8 mouse cellular contexts compared by ENCODE assay signal in genomic region chr11:114829499-114830432, GRCm38 (mm10). TPM values are rescaled to one million over a fixed set of nuclear protein-coding genes. Genes with fewer than 3 reads are reported as not detected.
DNase-seq lines count a peak whose midpoint lies in the region; ATAC-seq and TF ChIP-seq lines count a peak whose summit lies in the region.

No protein-coding gene starts in this region.

- H3K9me3 ChIP-seq in E14TG2a.4 (ENCODE audit: low read length) = no peaks in the 10 kb centered on the region
- no peaks in the 10 kb centered on the region for H3K9me3 ChIP-seq in forebrain, postnatal 0 days (ENCODE audit: low read length)
- no peaks in the 10 kb centered on the region for H3K9me3 ChIP-seq in hindbrain, embryonic 11.5 days (ENCODE audit: control insufficient read depth, low read length)
- no peaks in the 10 kb centered on the region for H3K9me3 ChIP-seq in limb, embryonic 15.5 days
- no peaks in the 10 kb centered on the region for H3K9me3 ChIP-seq in midbrain, embryonic 14.5 days (ENCODE audit: control insufficient read depth, low read length)

- peak; percentile 48; the same call in 1 of the 2 replicates for ATAC-seq in forebrain, postnatal 0 days
- ATAC-seq in hindbrain, embryonic 11.5 days (ENCODE audit: low FRiP score) = peak; percentile 64
- peak; percentile 82 for ATAC-seq in limb, embryonic 15.5 days (ENCODE audit: insufficient number of reproducible peaks, low FRiP score, low TSS enrichment, low read depth)
- ATAC-seq in midbrain, embryonic 14.5 days (ENCODE audit: low FRiP score, low TSS enrichment) = no peak

- no peak overlapping the region for H3K27ac ChIP-seq in forebrain, postnatal 0 days (ENCODE audit: low read depth, low read length)
- peak overlapping the region; percentile 19; the same call in 1 of the 2 replicates for H3K27ac ChIP-seq in hindbrain, embryonic 11.5 days (ENCODE audit: low read depth, low read length)
- H3K27ac ChIP-seq in limb, embryonic 15.5 days = peak overlapping the region; percentile 84
- H3K27ac ChIP-seq in midbrain, embryonic 14.5 days (replicated peaks; ENCODE audit: low read depth, low read length) = no peak overlapping the region

- no peaks in the 10 kb centered on the region for H3K36me3 ChIP-seq in E14TG2a.4 (ENCODE audit: insufficient read depth, low read length)
- H3K36me3 ChIP-seq in forebrain, postnatal 0 days (ENCODE audit: insufficient read depth) = no peaks in the 10 kb centered on the region
- H3K36me3 ChIP-seq in hindbrain, embryonic 11.5 days (ENCODE audit: control insufficient read depth, insufficient read depth, low read length) = no peaks in the 10 kb centered on the region
- H3K36me3 ChIP-seq in limb, embryonic 15.5 days = no peaks in the 10 kb centered on the region
- H3K36me3 ChIP-seq in midbrain, embryonic 14.5 days (ENCODE audit: control insufficient read depth, insufficient read depth, low read length) = no peaks in the 10 kb centered on the region

- H3K4me3 ChIP-seq in E14TG2a.4 (replicated peaks; ENCODE audit: low read length) = peak overlapping the region; percentile 81
- H3K4me3 ChIP-seq in forebrain, postnatal 0 days (ENCODE audit: low read depth, low read length) = no peak overlapping the region
- H3K4me3 ChIP-seq in hindbrain, embryonic 11.5 days (ENCODE audit: low read depth, low read length) = peak overlapping the region; percentile 15; the same call in 1 of the 2 replicates
- H3K4me3 ChIP-seq in limb, embryonic 15.5 days = peak overlapping the region; percentile 30
- peak overlapping the region; percentile 5; the same call in 1 of the 2 replicates for H3K4me3 ChIP-seq in midbrain, embryonic 14.5 days (replicated peaks; ENCODE audit: low read depth, low read length)

- peaks cover 47% of the 10 kb centered on the region for H3K4me1 ChIP-seq in E14TG2a.4 (replicated peaks; ENCODE audit: low read depth, low read length)
- peaks cover 9% of the 10 kb centered on the region; the same call in 1 of the 2 replicates for H3K4me1 ChIP-seq in forebrain, postnatal 0 days (ENCODE audit: insufficient read depth)
- H3K4me1 ChIP-seq in hindbrain, embryonic 11.5 days (replicated peaks; ENCODE audit: control insufficient read depth, insufficient read depth, low read length) = peaks cover 7% of the 10 kb centered on the region
- peaks cover 26% of the 10 kb centered on the region for H3K4me1 ChIP-seq in limb, embryonic 15.5 days
- peaks cover 8% of the 10 kb centered on the region for H3K4me1 ChIP-seq in midbrain, embryonic 14.5 days (ENCODE audit: control insufficient read depth, insufficient read depth, low read length)

- TF ChIP-seq CTCF in E14TG2a.4 (conservative IDR thresholded peaks at IDR 0.05; ENCODE audit: low read length) = no peak
- TF ChIP-seq CTCF in forebrain, postnatal 0 days (IDR thresholded peaks at IDR 0.05; ENCODE audit: low read depth) = no peak

- H3K9ac ChIP-seq in forebrain, postnatal 0 days = 0 out of 2 replicates have a peak overlapping the region, but pooled peaks have one; percentile 22
- H3K9ac ChIP-seq in hindbrain, embryonic 11.5 days (ENCODE audit: low read depth, low read length) = peak overlapping the region; percentile 52
- 0 out of 2 replicates have a peak overlapping the region, but pooled peaks have one; percentile 2 for H3K9ac ChIP-seq in limb, embryonic 15.5 days
- peak overlapping the region; percentile 31 for H3K9ac ChIP-seq in midbrain, embryonic 14.5 days (replicated peaks; ENCODE audit: low read length)

- WGBS in forebrain, postnatal 0 days = 9% methylated on average over 24 of the region's 24 CpGs
- 10% methylated on average over 24 of the region's 24 CpGs for WGBS in hindbrain, embryonic 11.5 days
- WGBS in limb, embryonic 15.5 days = 3% methylated on average over 24 of the region's 24 CpGs
- WGBS in midbrain, embryonic 14.5 days = 9% methylated on average over 24 of the region's 24 CpGs

- peak; percentile 91 to 95 for DNase-seq in cerebellum, adult 18-20 months
- peak; percentile 31 for DNase-seq in forebrain, postnatal 0 days
- DNase-seq in hindbrain, embryonic 11.5 days (ENCODE audit: low spot score) = peak; percentile 77
- peak; percentile 47 for DNase-seq in midbrain, embryonic 14.5 days
- peak; percentile 65 to 79 for DNase-seq in urinary bladder, postnatal 4 days (ENCODE audit: low spot score in 2 of 2)
- DNase-seq in right cerebral cortex, adult 18-20 months = no peak

- peak overlapping the region; percentile 28 for H3K4me2 ChIP-seq in forebrain, postnatal 0 days (ENCODE audit: low read depth)
- H3K4me2 ChIP-seq in hindbrain, embryonic 11.5 days (replicated peaks; ENCODE audit: low read depth, low read length) = peak overlapping the region; percentile 57
- peak overlapping the region; percentile 63 for H3K4me2 ChIP-seq in limb, embryonic 15.5 days
- H3K4me2 ChIP-seq in midbrain, embryonic 14.5 days (ENCODE audit: low read length) = peak overlapping the region; percentile 50

- H3K27me3 ChIP-seq in E14TG2a.4 (ENCODE audit: insufficient read depth, low read length) = peaks cover 5% of the 10 kb centered on the region
- no peaks in the 10 kb centered on the region for H3K27me3 ChIP-seq in forebrain, postnatal 0 days (ENCODE audit: insufficient read depth, low read length)
- H3K27me3 ChIP-seq in hindbrain, embryonic 11.5 days (ENCODE audit: control insufficient read depth, insufficient read depth, low read length) = no peaks in the 10 kb centered on the region
- H3K27me3 ChIP-seq in limb, embryonic 15.5 days = no peaks in the 10 kb centered on the region
- no peaks in the 10 kb centered on the region for H3K27me3 ChIP-seq in midbrain, embryonic 14.5 days (ENCODE audit: control insufficient read depth, insufficient read depth, low read length)

RNA-seq across cellular contexts. Expression of gene Gprc5c, which starts 21.2 kb away (rescaled TPM):
- 4.4 and 7.9 TPM in 2 replicates for total RNA-seq in forebrain, postnatal 0 days (2014; rRNA removed)
- 5.5 and 5.8 TPM in 2 replicates for polyA plus RNA-seq in forebrain, postnatal 0 days (2015; fragmentation: Nextera tagmentation; extraction: Ambion mirVana)
- 17.7 and 18.3 TPM in 2 replicates for polyA plus RNA-seq in hindbrain, embryonic 11.5 days (2014; fragmentation: Nextera tagmentation; extraction: Ambion mirVana)
- polyA plus RNA-seq in limb, embryonic 15.5 days (2015; fragmentation: Nextera tagmentation; extraction: Ambion mirVana) = 38.6 and 41.0 TPM in 2 replicates
- polyA plus RNA-seq in midbrain, embryonic 14.5 days (2014; fragmentation: Nextera tagmentation; extraction: Ambion mirVana) = 2.1 and 7.0 TPM in 2 replicates

RNA-seq across cellular contexts. Expression of gene Gpr142, which starts 31.0 kb away (rescaled TPM):
- not detected in 2 replicates for total RNA-seq in forebrain, postnatal 0 days (2014; rRNA removed)
- not detected in 2 replicates for polyA plus RNA-seq in forebrain, postnatal 0 days (2015; fragmentation: Nextera tagmentation; extraction: Ambion mirVana)
- polyA plus RNA-seq in hindbrain, embryonic 11.5 days (2014; fragmentation: Nextera tagmentation; extraction: Ambion mirVana) = 0.20 and 0.45 TPM in 2 replicates
- not detected in 2 replicates for polyA plus RNA-seq in limb, embryonic 15.5 days (2015; fragmentation: Nextera tagmentation; extraction: Ambion mirVana)
- not detected in 2 replicates for polyA plus RNA-seq in midbrain, embryonic 14.5 days (2014; fragmentation: Nextera tagmentation; extraction: Ambion mirVana)

RNA-seq across cellular contexts. Expression of gene Btbd17, which starts 34.0 kb away (rescaled TPM):
- total RNA-seq in forebrain, postnatal 0 days (2014; rRNA removed) = 28.2 and 29.1 TPM in 2 replicates
- polyA plus RNA-seq in forebrain, postnatal 0 days (2015; fragmentation: Nextera tagmentation; extraction: Ambion mirVana) = 12.0 and 20.1 TPM in 2 replicates
- 39.2 and 46.2 TPM in 2 replicates for polyA plus RNA-seq in hindbrain, embryonic 11.5 days (2014; fragmentation: Nextera tagmentation; extraction: Ambion mirVana)
- polyA plus RNA-seq in limb, embryonic 15.5 days (2015; fragmentation: Nextera tagmentation; extraction: Ambion mirVana) = 0.86 and 1.7 TPM in 2 replicates
- 18.6 and 21.6 TPM in 2 replicates for polyA plus RNA-seq in midbrain, embryonic 14.5 days (2014; fragmentation: Nextera tagmentation; extraction: Ambion mirVana)

Comparison
In these comparisons a context has a peak if more than half of its experiments do, and no peak if none do; other contexts are left out.
1. H3K27ac ChIP-seq: peak in hindbrain, embryonic 11.5 days (single experiment) and limb, embryonic 15.5 days (single experiment); none in forebrain, postnatal 0 days (single experiment) and midbrain, embryonic 14.5 days (single experiment).
2. H3K9ac ChIP-seq: peak in every context shown above with its lines; median percentile 52 in hindbrain, embryonic 11.5 days; 31 in midbrain, embryonic 14.5 days; 22 in forebrain, postnatal 0 days; 2 in limb, embryonic 15.5 days.
3. Peak in every context shown above with its lines, with median percentiles within 50 percentile points of each other: H3K4me2 ChIP-seq.